Mouse (Mus musculus): ENCODE measurements around the gene Atoh8. TPM values are rescaled to one million over a fixed set of nuclear protein-coding genes. Genes with fewer than 3 reads are reported as not detected.

The Atoh8 gene
- polyA plus RNA-seq (2014; fragmentation: Nextera tagmentation; extraction: Ambion mirVana), result 18.7 and 19.3 TPM in 2 replicates

- Histone ChIP-seq H3K4me2 (peak within 1 kb of the TSS; percentile 98), H3K4me3 (ENCODE audit: low read depth, low read length) (peak within 1 kb of the TSS; percentile 72), H3K9ac (peak within 1 kb of the TSS; percentile 64), H3K27ac (ENCODE audit: low read depth) (peak within 1 kb of the TSS; percentile 84), H3K4me1 (ENCODE audit: insufficient read depth) (peaks cover 18% of the 10 kb centered on the region), H3K36me3 (ENCODE audit: insufficient read depth) (no peaks in the 10 kb centered on the region), H3K9me3 (ENCODE audit: low read depth, low read length) (no peaks in the 10 kb centered on the region), H3K27me3 (ENCODE audit: insufficient read depth, low read length) (peaks cover 21% of the 10 kb centered on the region)
- WGBS, result 1% methylated on average over 68 of the region's 68 CpGs
- peak; percentile 87 for DNase-seq
- no peak; the same call in 1 of the 2 replicates for TF ChIP-seq CTCF (IDR thresholded peaks at IDR 0.05; ENCODE audit: low read depth)
- peak; percentile 67 for ATAC-seq (ENCODE audit: insufficient read depth)
These were observed at the start of gene Atoh8 for GRCm38 (mm10) chr6:72235098-72235806. Gene Atoh8 (minus strand): TSS chr6:72235577.

- no peaks in the 10 kb centered on the region for H3K9me3 ChIP-seq (ENCODE audit: low read depth, low read length)
- peak; percentile 79 for TF ChIP-seq CTCF (IDR thresholded peaks at IDR 0.05; ENCODE audit: low read depth)
- no peak overlapping the region for H3K4me3 ChIP-seq (ENCODE audit: low read depth, low read length)
- no peaks in the 10 kb centered on the region for H3K4me1 ChIP-seq (ENCODE audit: insufficient read depth)
- H3K27me3 ChIP-seq (ENCODE audit: insufficient read depth, low read length), result no peaks in the 10 kb centered on the region
- no peak overlapping the region for H3K27ac ChIP-seq (ENCODE audit: low read depth)
- H3K4me2 ChIP-seq, result no peak overlapping the region
- WGBS, result 19% methylated on average over 4 of the region's 4 CpGs
- H3K36me3 ChIP-seq (ENCODE audit: insufficient read depth), result no peaks in the 10 kb centered on the region
- ATAC-seq (ENCODE audit: insufficient read depth) (no peak; the same call in 1 of the 2 replicates), DNase-seq (peak; percentile 80)
- no peak overlapping the region for H3K9ac ChIP-seq
These were observed 48.5 kb upstream of the Atoh8 start for GRCm38 (mm10) chr6:72283914-72284313.

GRCm38 (mm10) chr6:72280410-72280998 is 45.1 kb upstream of the Atoh8 start:
- WGBS, result 62% methylated on average over 7 of the region's 7 CpGs
- Histone ChIP-seq H3K4me1 (ENCODE audit: insufficient read depth) (no peaks in the 10 kb centered on the region), H3K36me3 (ENCODE audit: insufficient read depth) (no peaks in the 10 kb centered on the region), H3K4me2 (no peak overlapping the region), H3K27me3 (ENCODE audit: insufficient read depth, low read length) (no peaks in the 10 kb centered on the region), H3K9me3 (ENCODE audit: low read depth, low read length) (no peaks in the 10 kb centered on the region), H3K27ac (ENCODE audit: low read depth) (peak overlapping the region; percentile 36; the same call in 1 of the 2 replicates), H3K9ac (no peak overlapping the region), H3K4me3 (ENCODE audit: low read depth, low read length) (no peak overlapping the region)
- TF ChIP-seq CTCF (IDR thresholded peaks at IDR 0.05; ENCODE audit: low read depth), result no peak
- ATAC-seq (ENCODE audit: insufficient read depth), result no peak
- no peak for DNase-seq

GRCm38 (mm10) chr6:72279505-72279904 is 44.1 kb upstream of the Atoh8 start:
- DNase-seq (no peak), ATAC-seq (ENCODE audit: insufficient read depth) (no peak)
- WGBS, result 74% methylated on average over 7 of the region's 7 CpGs
- Histone ChIP-seq H3K9ac (no peak overlapping the region), H3K36me3 (ENCODE audit: insufficient read depth) (no peaks in the 10 kb centered on the region), H3K9me3 (ENCODE audit: low read depth, low read length) (no peaks in the 10 kb centered on the region), H3K27ac (ENCODE audit: low read depth) (no peak overlapping the region), H3K4me1 (ENCODE audit: insufficient read depth) (no peaks in the 10 kb centered on the region), H3K4me3 (ENCODE audit: low read depth, low read length) (no peak overlapping the region), H3K4me2 (no peak overlapping the region), H3K27me3 (ENCODE audit: insufficient read depth, low read length) (no peaks in the 10 kb centered on the region)
- TF ChIP-seq CTCF (IDR thresholded peaks at IDR 0.05; ENCODE audit: low read depth), result no peak

- Histone ChIP-seq H3K27ac (ENCODE audit: low read depth) (no peak overlapping the region), H3K4me3 (ENCODE audit: low read depth, low read length) (no peak overlapping the region), H3K9ac (no peak overlapping the region), H3K27me3 (ENCODE audit: insufficient read depth, low read length) (no peaks in the 10 kb centered on the region), H3K36me3 (ENCODE audit: insufficient read depth) (no peaks in the 10 kb centered on the region), H3K4me2 (no peak overlapping the region), H3K4me1 (ENCODE audit: insufficient read depth) (no peaks in the 10 kb centered on the region), H3K9me3 (ENCODE audit: low read depth, low read length) (no peaks in the 10 kb centered on the region)
- ATAC-seq (ENCODE audit: insufficient read depth) (no peak), DNase-seq (no peak)
- no peak for TF ChIP-seq CTCF (IDR thresholded peaks at IDR 0.05; ENCODE audit: low read depth)
- 71% methylated on average over 4 of the region's 4 CpGs for WGBS
These were observed 43.5 kb upstream of the Atoh8 start for GRCm38 (mm10) chr6:72278835-72279234.

GRCm38 (mm10) chr6:72277508-72278166 is 42.3 kb upstream of the Atoh8 start:
- DNase-seq, result peak; percentile 27
- H3K4me1 ChIP-seq (ENCODE audit: insufficient read depth), result peaks cover 1% of the 10 kb centered on the region; the same call in 1 of the 2 replicates
- no peaks in the 10 kb centered on the region for H3K36me3 ChIP-seq (ENCODE audit: insufficient read depth)
- no peaks in the 10 kb centered on the region for H3K9me3 ChIP-seq (ENCODE audit: low read depth, low read length)
- H3K4me2 ChIP-seq, result 0 out of 2 replicates have a peak overlapping the region, but pooled peaks have one; percentile 16
- no peak overlapping the region for H3K9ac ChIP-seq
- no peak for TF ChIP-seq CTCF (IDR thresholded peaks at IDR 0.05; ENCODE audit: low read depth)
- 52% methylated on average over 9 of the region's 9 CpGs for WGBS
- ATAC-seq (ENCODE audit: insufficient read depth), result no peak; the same call in 1 of the 2 replicates
- H3K4me3 ChIP-seq (ENCODE audit: low read depth, low read length), result no peak overlapping the region
- no peaks in the 10 kb centered on the region for H3K27me3 ChIP-seq (ENCODE audit: insufficient read depth, low read length)
- peak overlapping the region; percentile 90 for H3K27ac ChIP-seq (ENCODE audit: low read depth)

Measured in lung, embryonic 14.5 days (tissue).